Mouse (Mus musculus) kidney, adult 9 months (tissue): ENCODE data around the gene Stc2.

Source experiments
- DNase-seq: peaks from one replicate; pipeline ENCODE4 v3.0.0; 2022

The Stc2 gene

DNA sequence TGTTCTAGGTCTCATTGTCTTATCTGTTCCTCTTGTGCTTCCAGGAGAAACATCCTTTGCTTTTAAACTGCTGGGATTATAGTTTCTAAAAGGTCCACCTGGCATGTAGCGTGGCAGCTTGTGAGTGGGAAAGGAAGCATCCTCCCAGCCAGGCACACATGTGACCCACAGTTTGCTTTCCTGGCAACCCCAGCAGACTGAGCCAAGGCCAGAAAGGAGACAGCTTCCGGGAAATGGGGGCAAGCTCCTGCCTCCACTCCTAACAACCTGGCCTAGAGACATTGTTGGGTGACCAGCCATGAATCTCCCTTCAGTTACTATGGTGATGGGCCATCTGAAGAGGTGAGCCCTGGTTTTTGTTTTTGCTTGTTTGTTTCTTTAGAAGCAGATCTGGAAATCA lies 3.9 kb downstream of the Stc2 start:
- DNase-seq: no peak

DNA sequence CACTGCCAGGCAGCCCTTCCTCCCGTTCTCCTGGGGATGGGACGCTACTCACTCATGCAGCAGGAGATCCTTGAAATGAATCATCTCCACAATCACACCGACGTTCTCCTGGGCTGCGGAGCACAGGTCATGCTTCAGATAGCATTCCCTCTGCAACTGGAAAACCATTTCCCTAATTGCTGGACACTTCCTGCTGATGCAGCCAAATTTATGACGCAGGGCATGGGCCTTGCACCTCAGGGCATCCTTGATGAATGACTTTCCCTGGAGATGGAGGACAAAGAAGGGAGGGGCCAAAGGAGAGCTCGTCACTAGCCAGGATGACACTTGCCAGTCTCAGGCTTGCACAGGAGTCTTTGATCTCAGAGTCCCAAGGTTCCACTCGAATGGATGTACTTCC lies 4.6 kb downstream of the Stc2 start:
- no peak for DNase-seq

- no peak for DNase-seq
Observed at GRCm38 (mm10) chr11:31362856-31363255, 7.0 kb downstream of the Stc2 start.

- DNase-seq: no peak
Observed at GRCm38 (mm10) chr11:31362330-31362729, 7.5 kb downstream of the Stc2 start.

DNA sequence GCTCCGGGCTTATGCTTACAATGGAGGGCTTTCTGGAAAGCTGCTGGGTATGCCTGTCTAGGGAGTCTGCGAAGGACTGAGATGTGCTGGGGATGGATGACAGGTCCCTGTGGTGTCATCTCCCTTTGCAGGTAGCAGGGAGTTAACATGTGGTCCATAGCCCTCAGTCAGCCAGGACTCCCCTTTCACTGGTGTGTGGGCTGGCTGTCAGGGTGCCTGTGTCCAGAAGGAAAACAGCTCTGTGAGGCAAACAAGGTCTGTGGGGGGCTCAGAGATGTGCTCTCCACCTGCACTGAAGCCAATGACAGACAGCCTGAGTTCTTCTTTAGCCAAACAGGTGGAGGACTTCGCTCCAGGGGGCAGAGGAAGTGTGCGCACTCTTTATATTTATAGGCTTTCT lies 8.8 kb downstream of the Stc2 start:
- DNase-seq: no peak

- no peak for DNase-seq
Observed at GRCm38 (mm10) chr11:31359283-31359902, 10.5 kb downstream of the Stc2 start.

DNA sequence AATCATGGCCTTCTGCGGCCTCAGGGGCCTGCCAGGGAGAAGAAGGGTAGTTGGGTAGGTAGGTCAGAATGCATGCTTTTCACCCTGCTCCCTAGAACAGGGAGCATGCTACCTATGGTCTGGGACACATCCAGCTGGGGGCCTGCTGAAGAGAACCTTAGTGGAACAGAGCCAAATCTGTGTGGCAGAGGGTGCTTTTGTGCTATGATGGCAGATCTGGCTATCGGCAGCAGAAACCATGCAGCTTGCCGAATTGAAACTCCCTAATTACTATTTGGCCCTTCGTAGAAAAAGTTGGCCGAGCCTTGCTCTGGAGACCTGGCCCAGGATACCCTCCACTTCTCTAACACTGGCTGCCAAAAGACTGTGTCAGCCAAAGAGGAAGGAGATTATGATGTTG lies 11.4 kb downstream of the Stc2 start:
- no peak for DNase-seq

DNA sequence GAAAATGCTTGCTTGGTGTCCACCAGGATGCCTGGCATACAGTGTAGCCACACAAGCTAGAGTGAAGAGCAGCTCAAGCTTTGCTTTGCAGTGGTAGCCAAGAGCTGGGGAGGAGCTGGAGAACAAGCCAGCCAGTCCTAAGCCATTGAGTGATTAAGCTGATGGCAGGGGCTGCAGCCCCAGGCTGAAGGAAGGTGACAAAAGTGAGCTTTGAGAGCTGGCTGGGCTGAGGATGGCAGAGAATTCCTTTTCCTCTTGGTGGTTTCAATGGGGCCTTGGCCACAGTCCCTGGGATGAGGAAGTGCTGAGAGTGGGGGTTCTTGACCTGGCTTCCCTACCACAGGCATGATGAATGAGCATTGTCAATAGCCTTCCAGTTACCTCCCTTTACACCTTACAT lies 13.0 kb downstream of the Stc2 start:
- no peak for DNase-seq

DNA sequence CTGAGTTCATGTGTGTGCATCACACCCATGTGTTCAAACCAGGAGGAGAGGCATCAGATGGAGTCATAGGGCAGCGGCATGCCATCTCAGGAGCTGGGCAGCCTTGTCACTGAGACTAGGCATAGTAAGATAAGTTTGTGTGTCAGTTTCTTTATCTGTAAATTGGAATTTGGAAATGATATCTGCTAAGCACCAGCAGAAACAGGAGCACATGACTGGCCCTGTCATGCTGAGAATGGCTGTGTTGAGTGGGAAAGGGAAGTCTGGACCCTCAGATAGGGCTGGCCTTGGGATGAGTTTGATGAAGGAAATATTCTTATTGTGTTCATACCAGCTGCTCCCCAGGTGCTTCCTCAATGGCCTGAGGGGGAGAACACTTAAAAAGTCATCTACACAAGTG lies 14.1 kb downstream of the Stc2 start:
- DNase-seq: no peak

GRCm38 (mm10) chr11:31354514-31354913 lies 15.4 kb downstream of the Stc2 start:
- DNase-seq: peak; percentile 26
